Mouse (Mus musculus) c-Kit-positive CD71-positive TER-119-negative erythroid progenitor cells, embryonic 14.5 days (primary cell): Measurements from ENCODE around the gene Abcc4.

Source experiments
- DNase-seq: peaks from one replicate; pipeline ENCODE4 v3.0.0-alpha.2; 2013; ENCODE audit warnings: low read depth

Abcc4 gene

GRCm38 (mm10) chr14:118506591-118507146, 199.3 kb downstream of the Abcc4 start:
- no peak for DNase-seq

- no peak for DNase-seq
These were observed 209.3 kb downstream of the Abcc4 start for GRCm38 (mm10) chr14:118496767-118497166.

GRCm38 (mm10) chr14:118495458-118495857, 210.6 kb downstream of the Abcc4 start:
- DNase-seq: no peak

- no peak for DNase-seq
These were observed 214.3 kb downstream of the Abcc4 start for GRCm38 (mm10) chr14:118491708-118492107.

- DNase-seq: no peak
These were observed 214.7 kb downstream of the Abcc4 start for GRCm38 (mm10) chr14:118491300-118491699.

GRCm38 (mm10) chr14:118490525-118490924, 215.5 kb downstream of the Abcc4 start:
- no peak for DNase-seq

- no peak for DNase-seq
These were observed 219.7 kb downstream of the Abcc4 start for GRCm38 (mm10) chr14:118486349-118486748.

GRCm38 (mm10) chr14:118485646-118486045, 220.4 kb downstream of the Abcc4 start:
- DNase-seq: no peak

GRCm38 (mm10) chr14:118482320-118482719, 223.7 kb downstream of the Abcc4 start:
- DNase-seq: no peak

GRCm38 (mm10) chr14:118481779-118482178, 224.2 kb downstream of the Abcc4 start:
- no peak for DNase-seq

- no peak for DNase-seq
These were observed 229.7 kb downstream of the Abcc4 start for GRCm38 (mm10) chr14:118476329-118476728.

- DNase-seq: no peak
These were observed 230.9 kb downstream of the Abcc4 start for GRCm38 (mm10) chr14:118475100-118475454.

- no peak for DNase-seq
These were observed 231.6 kb downstream of the Abcc4 start for GRCm38 (mm10) chr14:118474226-118475099.

GRCm38 (mm10) chr14:118473831-118474193, 232.2 kb downstream of the Abcc4 start:
- DNase-seq: no peak

- DNase-seq: no peak
These were observed 232.7 kb downstream of the Abcc4 start for GRCm38 (mm10) chr14:118473188-118473830.

GRCm38 (mm10) chr14:118465331-118465730, 240.7 kb downstream of the Abcc4 start:
- DNase-seq: no peak

GRCm38 (mm10) chr14:118464401-118464800, 241.6 kb downstream of the Abcc4 start:
- DNase-seq: no peak

- no peak for DNase-seq
These were observed 253.4 kb downstream of the Abcc4 start for GRCm38 (mm10) chr14:118452572-118452971.

GRCm38 (mm10) chr14:118440155-118440554, 265.9 kb downstream of the Abcc4 start:
- no peak for DNase-seq

- no peak for DNase-seq
These were observed 268.7 kb downstream of the Abcc4 start for GRCm38 (mm10) chr14:118437156-118437931.

- no peak for DNase-seq
These were observed 269.2 kb downstream of the Abcc4 start for GRCm38 (mm10) chr14:118436791-118437155.

- no peak for DNase-seq
These were observed 270.2 kb downstream of the Abcc4 start for GRCm38 (mm10) chr14:118435676-118436330.
